Mouse (Mus musculus) lung, postnatal 0 days (tissue): ENCODE measurements around the gene Apobec3.

Experiments
- CTCF ChIP-seq: IDR thresholded peaks from 2 replicates; pipeline ENCODE4 v1.5.1; 2016; ENCODE audit warnings: antibody characterized with exemption, mild to moderate bottlenecking
- EP300 ChIP-seq: IDR thresholded peaks from 2 replicates; pipeline ENCODE4 v1.6.1; 2016; ENCODE audit warnings: antibody characterized with exemption, mild to moderate bottlenecking, control low read depth

DNA sequence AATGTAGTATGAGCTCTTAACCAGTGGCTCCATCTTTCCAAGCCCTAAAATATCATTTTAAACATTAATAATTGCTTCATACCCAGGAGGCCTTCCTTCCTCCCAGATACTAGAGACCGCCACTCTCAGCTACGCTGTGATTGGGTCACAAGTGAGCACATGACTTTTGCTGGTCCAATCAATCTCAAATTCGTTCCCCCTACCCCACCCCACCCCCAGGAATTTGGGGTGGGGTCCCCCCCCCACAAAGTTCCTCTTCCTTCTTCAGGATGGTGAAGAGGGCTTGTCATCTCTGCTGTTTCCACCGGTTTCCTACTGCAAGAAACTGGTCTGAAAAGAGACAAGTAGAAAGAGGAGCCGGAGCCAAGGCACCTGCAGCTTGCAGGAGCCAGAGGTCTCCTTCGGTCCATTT lies 12.7 kb upstream of the Apobec3 start:
- no peak for TF ChIP-seq CTCF
- no peak for TF ChIP-seq EP300
